Mouse (Mus musculus): Measurements from ENCODE around the gene Hsf5. TPM values are rescaled to one million over a fixed set of nuclear protein-coding genes. Genes with fewer than 3 reads are reported as not detected.

Hsf5 gene
- polyA plus RNA-seq, 1 experiment from 2014 or later, result not detected

DNA sequence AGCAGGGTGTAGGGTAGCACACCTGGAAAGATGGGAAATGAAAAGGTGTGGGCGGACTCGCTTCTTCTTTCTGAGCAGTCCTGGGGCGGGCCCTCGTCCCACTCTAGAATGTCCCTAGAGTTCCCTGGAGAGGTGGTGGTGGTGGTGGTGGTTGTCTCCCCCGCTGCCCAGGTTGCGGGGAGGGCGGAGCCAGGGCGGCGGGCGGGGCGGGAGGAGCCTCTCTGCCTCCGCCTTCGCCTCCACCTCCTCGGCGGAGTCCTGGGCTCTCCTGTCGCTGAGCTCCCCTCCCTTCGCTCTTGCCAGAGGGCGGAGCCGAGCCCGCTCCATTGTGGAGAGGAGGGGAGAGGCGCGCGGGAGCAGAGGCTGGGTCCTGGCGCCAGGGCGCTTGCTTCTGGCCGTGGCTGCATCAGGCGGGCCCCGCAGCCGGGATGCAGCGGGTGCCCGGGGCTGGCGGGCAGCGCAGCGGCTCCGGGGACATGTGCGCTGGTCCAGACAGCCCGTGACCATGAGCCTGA lies 21.6 kb upstream of the Hsf5 start:
- Histone ChIP-seq H3K27me3 (replicated peaks; ENCODE audit: control insufficient read depth, insufficient read depth, low read length) (no peaks in the 10 kb centered on the region), H3K4me2 (replicated peaks; ENCODE audit: low read depth) (peak overlapping the region; percentile 92), H3K9me3 (ENCODE audit: control insufficient read depth) (no peaks in the 10 kb centered on the region), H3K9ac (ENCODE audit: low read depth, low read length) (peak overlapping the region; percentile 47), H3K4me1 (replicated peaks; ENCODE audit: control insufficient read depth, insufficient read depth, low read length) (peaks cover 8% of the 10 kb centered on the region; the same call in 1 of the 2 replicates), H3K36me3 (ENCODE audit: control insufficient read depth, insufficient read depth) (peaks cover 42% of the 10 kb centered on the region), H3K4me3 (ENCODE audit: low read depth, low read length) (peak overlapping the region; percentile 58), H3K27ac (ENCODE audit: low read depth, low read length) (peak overlapping the region; percentile 62)
- 1% methylated on average over 34 of the region's 37 CpGs for WGBS
- TF ChIP-seq CTCF (IDR thresholded peaks at IDR 0.05; ENCODE audit: low read depth), result 0 out of 2 replicates have a peak, but pooled peaks have one; percentile 23
- ATAC-seq, result peak; percentile 15; the same call in 1 of the 2 replicates

DNA sequence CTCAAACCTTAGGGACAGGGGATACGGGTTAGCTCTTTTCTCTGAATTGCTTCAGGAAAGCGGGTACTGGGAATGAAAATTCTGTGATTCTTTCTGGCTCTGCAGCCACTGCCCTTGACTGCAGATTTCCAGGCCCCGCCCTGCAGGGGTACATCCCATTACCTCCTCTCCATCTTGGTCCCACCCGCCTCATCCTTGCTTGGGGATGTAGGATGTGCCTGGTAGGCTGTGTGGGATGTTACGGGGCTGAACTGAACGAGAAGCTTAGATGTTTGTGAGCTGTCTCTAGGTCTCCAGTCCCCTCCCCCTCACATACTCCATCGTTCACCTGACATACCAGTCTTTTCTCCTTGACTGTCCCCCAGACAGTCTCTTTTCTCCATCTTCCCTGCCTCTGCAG lies 21.0 kb upstream of the Hsf5 start:
- TF ChIP-seq CTCF (IDR thresholded peaks at IDR 0.05; ENCODE audit: low read depth), result no peak
- H3K27ac ChIP-seq (ENCODE audit: low read depth, low read length), result peak overlapping the region; percentile 62
- no peak for ATAC-seq
- H3K36me3 ChIP-seq (ENCODE audit: control insufficient read depth, insufficient read depth), result peaks cover 47% of the 10 kb centered on the region
- no peaks in the 10 kb centered on the region for H3K27me3 ChIP-seq (replicated peaks; ENCODE audit: control insufficient read depth, insufficient read depth, low read length)
- 18% methylated on average over 7 of the region's 7 CpGs for WGBS
- peak overlapping the region; percentile 47 for H3K9ac ChIP-seq (ENCODE audit: low read depth, low read length)
- no peaks in the 10 kb centered on the region for H3K9me3 ChIP-seq (ENCODE audit: control insufficient read depth)
- peak overlapping the region; percentile 92 for H3K4me2 ChIP-seq (replicated peaks; ENCODE audit: low read depth)
- H3K4me3 ChIP-seq (ENCODE audit: low read depth, low read length), result peak overlapping the region; percentile 58
- peaks cover 8% of the 10 kb centered on the region; the same call in 1 of the 2 replicates for H3K4me1 ChIP-seq (replicated peaks; ENCODE audit: control insufficient read depth, insufficient read depth, low read length)

DNA sequence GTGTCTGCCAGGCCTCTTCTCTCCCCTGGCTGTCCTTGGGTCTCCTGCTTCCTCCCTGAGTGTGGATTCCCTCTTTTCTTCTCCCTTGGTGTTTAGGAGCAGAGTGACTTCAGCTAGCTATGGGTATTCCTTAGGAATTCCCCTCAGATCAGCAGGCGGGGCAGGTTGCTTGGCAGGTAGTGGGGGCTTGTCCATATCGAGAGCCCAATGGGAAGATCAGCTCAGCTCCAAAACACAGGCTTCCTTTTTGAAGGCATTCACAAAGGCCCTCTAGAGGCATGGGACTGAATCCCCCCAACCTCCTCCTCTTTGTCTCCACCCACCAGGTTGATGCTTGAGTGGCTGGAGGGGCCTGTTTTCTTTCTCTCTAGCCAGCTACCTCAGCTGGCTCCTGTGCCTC lies 20.5 kb upstream of the Hsf5 start:
- TF ChIP-seq CTCF (IDR thresholded peaks at IDR 0.05; ENCODE audit: low read depth), result no peak
- ATAC-seq, result no peak
- Histone ChIP-seq H3K27ac (ENCODE audit: low read depth, low read length) (no peak overlapping the region), H3K4me2 (replicated peaks; ENCODE audit: low read depth) (0 out of 2 replicates have a peak overlapping the region, but pooled peaks have one; percentile 6), H3K27me3 (replicated peaks; ENCODE audit: control insufficient read depth, insufficient read depth, low read length) (no peaks in the 10 kb centered on the region), H3K9ac (ENCODE audit: low read depth, low read length) (no peak overlapping the region), H3K4me1 (replicated peaks; ENCODE audit: control insufficient read depth, insufficient read depth, low read length) (peaks cover 8% of the 10 kb centered on the region; the same call in 1 of the 2 replicates), H3K4me3 (ENCODE audit: low read depth, low read length) (no peak overlapping the region), H3K9me3 (ENCODE audit: control insufficient read depth) (no peaks in the 10 kb centered on the region), H3K36me3 (ENCODE audit: control insufficient read depth, insufficient read depth) (peaks cover 53% of the 10 kb centered on the region)
- WGBS, result 38% methylated on average over 2 of the region's 2 CpGs

DNA sequence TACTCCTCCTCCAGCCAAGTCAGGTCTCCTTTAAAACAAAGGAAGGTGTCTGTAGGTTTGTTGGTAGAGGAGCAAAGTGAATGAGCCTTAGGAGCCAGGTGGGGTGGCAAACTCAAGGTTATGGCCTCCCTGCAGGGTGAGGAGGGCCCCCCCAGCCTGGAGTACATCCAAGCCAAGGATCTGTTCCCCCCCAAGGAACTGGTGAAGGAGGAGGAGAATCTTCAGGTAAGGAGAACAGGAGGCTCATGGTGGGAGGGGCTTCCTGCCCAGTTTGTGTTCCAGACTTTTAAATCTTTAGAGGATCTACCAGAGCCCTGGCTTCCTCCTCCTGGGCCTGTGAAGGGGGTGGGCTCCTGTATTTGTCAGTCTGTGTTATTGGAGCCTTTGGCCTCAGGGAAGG lies 19.9 kb upstream of the Hsf5 start:
- Histone ChIP-seq H3K4me1 (replicated peaks; ENCODE audit: control insufficient read depth, insufficient read depth, low read length) (peaks cover 8% of the 10 kb centered on the region; the same call in 1 of the 2 replicates), H3K27me3 (replicated peaks; ENCODE audit: control insufficient read depth, insufficient read depth, low read length) (no peaks in the 10 kb centered on the region), H3K4me2 (replicated peaks; ENCODE audit: low read depth) (no peak overlapping the region), H3K9ac (ENCODE audit: low read depth, low read length) (no peak overlapping the region), H3K9me3 (ENCODE audit: control insufficient read depth) (no peaks in the 10 kb centered on the region), H3K4me3 (ENCODE audit: low read depth, low read length) (no peak overlapping the region), H3K27ac (ENCODE audit: low read depth, low read length) (no peak overlapping the region), H3K36me3 (ENCODE audit: control insufficient read depth, insufficient read depth) (peaks cover 58% of the 10 kb centered on the region)
- no peak for TF ChIP-seq CTCF (IDR thresholded peaks at IDR 0.05; ENCODE audit: low read depth)
- ATAC-seq, result no peak

DNA sequence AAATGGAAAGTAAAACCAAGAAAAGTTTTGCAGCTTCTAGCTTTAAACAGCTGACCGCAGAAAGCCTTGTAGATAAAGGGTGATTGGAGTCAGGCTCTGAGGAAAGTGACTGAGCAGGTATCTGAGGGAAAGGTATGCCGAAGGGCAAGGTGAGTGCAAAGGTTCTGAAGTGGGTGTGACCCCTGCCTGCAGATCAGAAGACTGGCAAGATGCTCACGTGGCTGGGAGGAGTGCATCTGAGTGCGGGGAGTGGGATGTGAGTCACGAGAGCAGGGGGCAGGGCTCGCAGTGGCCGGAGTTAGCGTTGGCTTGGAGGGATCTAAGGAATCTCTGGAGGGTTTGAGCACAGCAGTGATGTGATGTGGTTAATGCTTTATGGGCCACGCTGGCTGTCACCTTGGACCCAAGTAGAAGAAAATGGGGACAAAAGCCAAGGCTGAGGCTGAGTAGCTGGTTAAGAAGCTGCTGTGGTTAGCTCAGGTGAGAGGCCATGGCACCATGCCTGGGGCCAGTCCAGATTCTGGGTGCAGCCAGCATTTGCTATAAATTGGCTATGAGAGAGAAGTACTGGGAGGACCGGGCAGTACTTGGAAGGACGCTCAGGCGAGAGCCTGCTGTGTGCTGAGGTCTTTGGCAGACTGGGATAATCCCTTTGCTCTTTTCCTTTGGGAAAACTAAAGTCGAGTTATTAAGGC lies 17.4 kb upstream of the Hsf5 start:
- Histone ChIP-seq H3K4me3 (ENCODE audit: low read depth, low read length) (no peak overlapping the region), H3K9me3 (ENCODE audit: control insufficient read depth) (no peaks in the 10 kb centered on the region), H3K4me1 (replicated peaks; ENCODE audit: control insufficient read depth, insufficient read depth, low read length) (peaks cover 6% of the 10 kb centered on the region; the same call in 1 of the 2 replicates), H3K36me3 (ENCODE audit: control insufficient read depth, insufficient read depth) (peaks cover 83% of the 10 kb centered on the region), H3K27ac (ENCODE audit: low read depth, low read length) (peak overlapping the region; percentile 71), H3K9ac (ENCODE audit: low read depth, low read length) (no peak overlapping the region), H3K4me2 (replicated peaks; ENCODE audit: low read depth) (no peak overlapping the region), H3K27me3 (replicated peaks; ENCODE audit: control insufficient read depth, insufficient read depth, low read length) (no peaks in the 10 kb centered on the region)
- ATAC-seq, result peak; percentile 67
- TF ChIP-seq CTCF (IDR thresholded peaks at IDR 0.05; ENCODE audit: low read depth), result no peak
- WGBS, result 56% methylated on average over 13 of the region's 13 CpGs

DNA sequence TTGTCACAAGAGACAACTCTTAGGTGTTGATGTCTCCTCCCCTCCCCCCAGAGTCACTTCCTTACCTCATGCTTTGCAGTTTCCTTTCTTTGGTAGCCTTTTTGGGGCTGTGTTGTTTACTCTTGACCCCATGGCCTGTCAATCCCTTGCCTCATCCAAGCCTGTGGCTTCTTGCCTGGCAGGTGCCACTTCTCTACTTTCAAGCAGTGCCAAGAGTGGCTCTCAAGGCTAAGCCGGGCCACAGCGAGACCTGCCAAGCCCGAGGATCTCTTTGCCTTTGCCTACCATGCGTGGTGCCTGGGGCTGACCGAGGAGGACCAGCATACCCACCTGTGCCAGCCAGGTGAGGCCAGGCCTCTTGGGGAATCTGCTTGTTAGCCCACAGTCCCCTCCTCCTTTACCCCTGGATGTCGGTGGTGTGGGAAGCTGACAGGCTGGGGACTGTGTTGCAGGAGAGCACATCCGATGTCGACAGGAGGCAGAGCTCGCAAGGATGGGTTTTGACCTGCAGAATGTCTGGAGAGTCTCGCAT lies 16.6 kb upstream of the Hsf5 start:
- TF ChIP-seq CTCF (IDR thresholded peaks at IDR 0.05; ENCODE audit: low read depth), result no peak
- Histone ChIP-seq H3K27ac (ENCODE audit: low read depth, low read length) (no peak overlapping the region), H3K4me3 (ENCODE audit: low read depth, low read length) (no peak overlapping the region), H3K36me3 (ENCODE audit: control insufficient read depth, insufficient read depth) (peaks cover 91% of the 10 kb centered on the region), H3K27me3 (replicated peaks; ENCODE audit: control insufficient read depth, insufficient read depth, low read length) (no peaks in the 10 kb centered on the region), H3K4me2 (replicated peaks; ENCODE audit: low read depth) (no peak overlapping the region), H3K9ac (ENCODE audit: low read depth, low read length) (no peak overlapping the region), H3K4me1 (replicated peaks; ENCODE audit: control insufficient read depth, insufficient read depth, low read length) (peaks cover 6% of the 10 kb centered on the region; the same call in 1 of the 2 replicates), H3K9me3 (ENCODE audit: control insufficient read depth) (no peaks in the 10 kb centered on the region)
- 93% methylated on average over 10 of the region's 10 CpGs for WGBS
- no peak for ATAC-seq
